Mouse (Mus musculus) right cerebral cortex, postnatal 4 days (tissue): ENCODE data around the gene B3galt1.

ENCODE experiments used
- DNase-seq: peaks from one replicate; pipeline ENCODE4 v3.0.0-alpha.2; 2022

B3galt1 gene

DNA sequence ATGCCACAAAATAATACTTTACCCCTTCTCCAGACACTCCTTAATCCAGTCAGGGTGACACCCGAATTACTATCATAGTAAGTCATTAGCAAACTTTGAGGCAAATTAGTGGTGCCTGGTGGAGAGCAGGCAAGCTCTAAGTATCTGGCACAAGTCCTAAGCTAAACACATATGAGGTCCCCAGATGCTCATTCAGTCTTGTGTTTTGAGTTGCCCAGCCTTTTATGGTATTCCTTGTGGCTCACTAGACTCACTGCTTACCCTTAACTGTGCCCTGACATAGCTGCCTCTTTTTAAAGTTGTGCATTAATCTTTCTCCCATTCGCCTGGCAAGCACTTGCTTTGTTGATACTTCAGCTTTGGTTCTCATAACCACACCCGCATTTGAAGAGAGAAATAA is 382.7 kb downstream of the B3galt1 start:
- DNase-seq: no peak

DNA sequence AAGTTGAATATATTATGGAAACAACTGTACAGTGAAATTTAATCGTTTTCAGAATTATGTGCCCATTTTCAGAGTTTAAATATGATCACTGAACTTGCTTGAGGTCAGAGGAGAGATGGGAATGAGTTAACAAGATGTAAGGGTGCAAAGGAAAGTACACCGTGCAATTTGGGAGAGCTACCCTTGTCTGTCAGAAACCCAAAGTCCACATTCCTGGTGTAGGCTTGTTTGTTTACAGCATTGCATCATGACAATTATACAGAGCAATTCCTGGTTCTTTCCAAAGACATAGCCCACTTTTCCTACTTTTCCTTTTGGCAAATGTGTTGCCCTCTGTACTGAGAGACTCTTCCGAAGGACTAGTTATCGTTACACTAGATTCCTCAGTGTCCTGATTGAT is 390.5 kb downstream of the B3galt1 start:
- no peak for DNase-seq

DNA sequence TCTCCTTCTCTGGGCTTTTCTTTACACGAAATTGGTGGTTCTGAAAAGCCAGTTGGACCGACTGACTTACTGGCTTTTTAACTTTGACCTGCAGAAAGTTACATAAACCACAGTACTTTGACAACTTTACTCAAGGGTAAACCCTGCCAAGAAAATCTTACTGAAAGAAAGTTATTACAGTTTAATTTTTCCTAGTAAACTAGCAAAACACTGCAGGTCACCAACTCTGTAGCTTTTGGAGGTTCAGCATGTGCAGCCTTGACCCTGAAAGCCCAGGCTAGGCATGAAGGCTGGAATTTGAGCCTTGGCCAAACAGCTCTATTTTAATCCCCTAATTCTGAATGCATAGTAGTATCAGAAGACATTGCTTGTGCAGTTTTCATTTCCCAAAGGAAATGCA is 391.9 kb downstream of the B3galt1 start:
- no peak for DNase-seq

DNA sequence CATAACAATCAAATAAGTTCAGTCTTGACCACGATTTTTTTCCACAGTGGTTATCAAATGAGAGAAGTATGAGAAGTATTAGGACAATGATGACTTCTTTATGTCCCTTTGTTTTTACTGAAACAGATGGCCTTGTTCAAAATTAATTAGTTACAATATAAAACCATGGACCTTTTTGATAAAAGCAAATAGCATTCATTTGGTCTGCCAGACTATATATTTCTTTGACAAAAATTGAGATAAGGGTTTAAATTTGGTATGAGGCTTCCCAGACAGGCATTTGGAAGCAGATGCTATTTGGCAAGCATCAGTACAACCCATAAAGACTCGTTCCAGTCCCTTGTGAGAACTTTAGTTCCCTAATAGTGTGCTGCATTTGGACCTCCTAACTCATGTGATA is 395.0 kb downstream of the B3galt1 start:
- no peak for DNase-seq

DNA sequence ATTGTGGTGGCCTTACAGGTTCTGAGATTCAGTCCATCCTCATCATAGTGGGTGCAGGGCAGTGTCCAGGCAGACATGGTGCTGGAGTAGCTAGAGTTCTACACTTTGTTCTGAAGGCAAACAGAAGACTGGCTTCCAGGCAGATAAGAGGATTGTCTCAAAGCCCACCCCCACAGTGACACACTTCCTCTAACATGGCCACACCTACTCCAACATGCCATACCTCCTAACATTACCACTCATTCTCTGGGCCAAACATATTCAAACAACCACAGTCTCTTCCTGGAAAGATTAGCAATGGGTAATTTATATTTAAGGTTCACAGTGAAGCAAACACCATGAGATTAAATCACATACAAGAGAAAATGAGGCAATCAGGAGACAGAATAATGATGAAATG is 403.1 kb downstream of the B3galt1 start:
- DNase-seq: no peak

DNA sequence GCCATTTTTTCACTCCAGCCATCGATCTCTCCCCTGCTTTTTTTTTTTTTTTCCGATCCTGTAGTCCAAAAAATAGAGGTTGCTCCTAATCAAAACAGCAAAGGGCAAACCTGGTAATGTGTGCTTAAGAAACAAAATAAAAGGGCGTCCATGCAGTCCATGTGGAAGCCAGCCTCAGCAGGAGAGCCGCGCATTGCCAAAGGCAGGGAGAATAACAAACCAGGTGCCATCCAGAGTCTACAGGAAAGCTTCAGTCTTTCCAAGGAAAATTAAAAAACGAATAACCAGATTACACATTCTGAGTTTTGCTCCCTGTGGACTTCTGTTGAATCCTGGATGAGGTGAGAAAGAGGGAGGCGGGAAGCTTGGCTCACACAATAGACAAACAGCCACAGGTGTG is 405.4 kb downstream of the B3galt1 start:
- DNase-seq: no peak

DNA sequence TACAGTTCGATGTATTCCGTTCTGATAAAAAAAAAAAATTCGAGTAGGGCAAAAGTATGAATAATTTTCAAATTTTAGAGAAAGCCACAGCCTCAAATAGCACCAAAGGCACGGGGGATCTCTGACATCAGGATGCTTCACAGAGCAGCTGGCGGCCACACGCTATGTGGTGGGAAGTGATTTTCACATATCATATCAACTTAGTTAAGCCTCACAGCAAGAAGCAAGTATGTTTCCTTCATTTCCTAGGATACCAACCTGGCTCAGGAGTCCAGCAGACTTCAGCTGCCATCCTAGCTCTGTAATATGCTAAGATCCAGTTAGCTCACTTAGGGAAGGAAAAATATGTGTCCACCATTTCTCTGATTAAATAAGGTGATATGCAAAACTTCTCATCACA is 405.9 kb downstream of the B3galt1 start:
- peak; percentile 9 for DNase-seq

DNA sequence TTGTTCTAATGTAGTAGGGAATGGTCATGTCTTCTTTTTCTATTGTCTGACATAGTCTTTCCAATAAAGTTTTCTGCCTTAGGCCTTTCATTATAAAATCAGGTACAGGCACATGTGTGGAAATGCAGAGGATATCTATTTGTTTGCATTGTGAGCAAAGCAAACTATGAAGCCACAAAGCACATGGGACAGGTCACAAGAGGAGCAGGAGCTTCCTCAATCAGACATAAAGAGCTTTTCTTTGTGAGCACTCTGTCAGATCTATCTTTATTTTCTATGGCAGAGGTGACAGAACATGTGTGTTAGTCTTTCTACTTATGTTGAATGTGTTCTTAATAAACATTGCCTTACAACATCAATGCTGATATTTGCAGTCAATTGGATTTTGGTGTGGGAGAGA is 410.1 kb downstream of the B3galt1 start:
- DNase-seq: no peak

DNA sequence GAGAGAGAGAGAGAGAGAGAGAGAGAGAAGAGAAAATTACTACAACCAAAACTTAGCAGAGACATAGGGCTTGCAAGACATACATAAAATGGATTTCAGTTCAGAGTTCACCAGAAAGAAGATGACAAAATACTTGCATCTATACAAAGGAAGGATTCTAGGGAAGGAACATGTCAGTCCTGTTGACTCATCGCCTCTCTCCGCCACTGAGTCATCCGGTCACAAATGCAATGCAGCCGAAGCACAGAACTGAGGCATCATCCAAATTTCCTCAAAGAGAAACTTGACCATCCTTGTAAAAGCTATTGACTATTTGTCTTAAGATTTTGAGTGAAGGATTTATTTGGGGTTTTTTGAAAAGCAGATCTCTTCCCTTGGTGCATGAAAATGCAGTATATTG is 410.8 kb downstream of the B3galt1 start:
- no peak for DNase-seq

DNA sequence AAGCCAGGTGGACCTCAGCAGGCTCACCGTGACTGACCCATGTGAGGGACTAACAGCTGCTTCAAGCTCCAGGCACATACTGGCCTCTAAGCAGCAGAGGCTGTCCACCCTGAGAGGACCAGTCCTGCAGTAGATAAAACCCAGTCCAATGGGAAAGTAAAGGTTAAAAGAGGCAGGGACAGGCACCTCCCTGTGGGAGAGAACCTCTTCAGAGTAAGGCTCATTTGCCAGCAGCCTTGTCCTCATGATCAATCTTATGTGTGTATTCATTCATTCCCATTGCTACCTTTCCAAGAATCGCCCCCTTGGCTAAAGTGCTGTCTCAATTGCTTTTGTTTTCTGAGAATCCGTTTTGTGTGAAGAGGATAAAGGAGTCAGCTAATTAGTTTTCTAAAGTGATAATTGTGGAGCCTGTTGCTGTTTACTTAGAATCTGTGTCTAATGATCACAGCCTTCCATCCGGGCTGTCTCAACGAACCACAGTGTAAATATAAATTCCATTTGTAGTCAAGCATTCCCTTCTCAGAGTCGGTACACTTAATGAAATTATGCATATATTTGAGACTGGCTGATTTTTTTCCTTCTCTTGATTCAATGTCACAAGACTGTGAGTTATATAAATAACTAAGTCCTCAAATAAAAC is 412.1 kb downstream of the B3galt1 start:
- no peak for DNase-seq

DNA sequence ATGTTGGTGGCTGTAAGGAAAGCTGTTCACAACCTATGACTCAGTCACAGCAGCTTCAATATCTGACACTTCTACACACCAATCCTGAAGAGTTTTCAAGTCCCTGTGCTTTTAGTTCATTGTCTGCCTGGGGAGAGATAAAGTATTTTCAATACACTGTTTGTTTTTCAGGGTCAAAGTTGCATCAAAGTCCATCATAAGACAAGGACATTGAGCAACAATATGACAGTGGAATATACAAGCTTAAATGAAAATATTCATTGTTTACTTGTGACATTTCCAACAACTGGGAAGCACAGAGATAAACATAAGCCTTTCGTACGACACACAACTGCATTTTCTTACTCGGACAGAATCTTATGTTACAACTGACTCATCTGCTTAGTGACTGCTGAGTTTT is 417.9 kb downstream of the B3galt1 start:
- DNase-seq: no peak

DNA sequence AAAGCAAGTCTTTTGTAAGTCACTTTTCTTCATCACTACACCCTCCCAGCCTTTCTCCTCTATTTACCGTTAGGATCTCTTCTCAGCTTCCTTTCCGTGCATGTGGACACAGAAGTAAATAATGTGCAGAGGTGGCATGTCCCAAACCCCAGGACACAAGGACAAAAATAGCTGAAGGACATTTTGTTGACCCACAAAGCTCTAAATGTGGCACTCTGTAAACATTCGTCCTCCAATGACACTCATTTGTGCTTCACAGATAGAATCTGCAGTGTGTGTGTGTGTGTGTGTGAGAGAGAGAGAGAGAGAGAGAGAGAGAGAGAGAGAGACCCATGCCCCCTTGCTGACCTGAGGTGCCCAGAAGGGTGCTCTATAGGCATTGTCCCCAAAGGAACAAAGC is 419.5 kb downstream of the B3galt1 start:
- DNase-seq: no peak

DNA sequence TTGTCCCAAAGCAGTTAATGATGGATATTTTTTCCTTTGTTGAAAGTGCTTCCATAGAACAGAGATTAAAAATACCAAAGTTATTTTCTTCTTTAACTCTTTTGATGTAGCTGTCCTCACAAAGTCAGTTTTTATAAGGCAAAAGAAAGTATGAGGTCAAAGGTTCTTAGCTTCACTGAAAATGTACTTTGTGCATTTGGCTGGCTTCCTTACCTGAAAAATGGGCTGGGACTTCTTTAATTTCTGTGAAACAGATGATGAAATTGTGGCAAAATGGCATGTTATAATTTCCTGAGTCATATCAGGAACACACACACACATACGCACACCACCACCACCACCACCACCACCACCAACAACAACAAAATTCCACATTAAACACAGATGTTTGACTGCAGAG is 427.8 kb downstream of the B3galt1 start:
- no peak for DNase-seq

DNA sequence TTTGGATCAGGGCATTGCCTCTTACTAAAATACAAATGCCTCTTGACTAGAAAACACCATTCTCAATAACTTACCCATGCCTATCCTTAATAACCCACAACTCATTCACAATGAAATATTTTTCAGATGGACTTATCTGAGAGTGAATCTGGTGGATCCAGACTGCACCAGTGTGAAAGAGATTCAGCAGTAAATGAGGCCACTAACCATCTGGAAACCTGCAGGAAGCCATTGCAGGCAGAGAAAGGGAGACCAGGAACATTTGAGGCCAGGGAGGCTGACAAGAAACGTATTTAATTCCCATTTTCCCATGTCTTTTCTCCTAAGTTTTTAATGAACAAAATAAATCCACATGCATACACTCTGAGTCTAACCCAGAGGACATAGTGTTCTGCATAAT is 437.4 kb downstream of the B3galt1 start:
- DNase-seq: no peak

DNA sequence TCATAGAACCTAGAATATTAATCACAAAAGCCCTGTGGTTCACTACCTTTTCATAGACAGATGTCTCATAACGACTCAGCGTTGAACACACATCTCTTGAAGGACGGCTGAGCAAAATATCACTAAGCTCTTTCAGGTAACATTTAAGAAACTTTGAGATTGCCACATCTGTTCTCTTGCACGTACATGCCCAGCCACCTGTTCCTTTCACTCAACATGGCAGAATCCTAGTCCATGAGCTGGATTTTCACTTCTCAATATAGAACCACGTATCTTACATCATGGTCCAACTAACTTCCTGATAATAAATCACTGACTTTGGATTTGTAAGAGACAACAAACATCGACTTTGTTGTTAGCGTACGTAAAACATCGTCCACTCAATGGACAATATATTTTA is 439.5 kb downstream of the B3galt1 start:
- DNase-seq: no peak

DNA sequence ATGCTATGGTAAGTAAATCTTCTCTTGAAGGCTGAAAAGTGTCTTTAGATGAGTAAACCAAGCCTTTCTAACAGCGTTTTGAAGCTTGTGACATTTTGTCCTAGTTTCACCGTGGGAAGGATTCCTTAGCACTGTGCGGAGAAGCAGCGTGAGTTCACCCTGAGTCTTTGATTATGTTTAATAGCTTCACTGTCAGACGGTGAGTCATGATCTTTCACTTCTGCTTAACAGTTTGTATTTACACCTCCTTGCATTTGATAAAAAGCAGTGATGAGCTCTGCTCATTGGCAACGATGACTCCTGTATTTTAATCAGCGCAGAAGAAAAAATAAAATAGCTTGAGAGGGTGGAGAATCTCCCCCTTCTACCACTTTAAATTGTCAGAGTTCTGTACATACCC is 440.0 kb downstream of the B3galt1 start:
- DNase-seq: no peak

DNA sequence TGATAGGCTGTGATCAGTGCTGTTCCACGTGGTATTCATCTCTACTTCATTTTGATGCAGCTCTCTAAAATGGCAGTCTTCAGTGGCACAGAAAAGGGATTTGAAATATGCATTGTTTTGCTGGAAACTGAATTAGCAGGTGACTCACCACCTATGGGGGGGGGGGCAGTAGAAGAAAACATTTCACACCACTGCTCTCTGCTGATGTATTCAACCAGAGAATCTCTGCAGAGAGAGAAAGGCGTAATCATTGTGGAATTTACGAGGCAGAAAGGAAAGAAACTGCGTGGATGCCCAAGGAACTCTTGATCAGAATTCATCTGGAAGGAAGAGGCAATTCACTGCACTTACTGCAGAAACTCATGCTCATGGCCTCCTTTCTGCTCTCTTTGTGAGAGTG is 445.7 kb downstream of the B3galt1 start:
- DNase-seq: no peak

DNA sequence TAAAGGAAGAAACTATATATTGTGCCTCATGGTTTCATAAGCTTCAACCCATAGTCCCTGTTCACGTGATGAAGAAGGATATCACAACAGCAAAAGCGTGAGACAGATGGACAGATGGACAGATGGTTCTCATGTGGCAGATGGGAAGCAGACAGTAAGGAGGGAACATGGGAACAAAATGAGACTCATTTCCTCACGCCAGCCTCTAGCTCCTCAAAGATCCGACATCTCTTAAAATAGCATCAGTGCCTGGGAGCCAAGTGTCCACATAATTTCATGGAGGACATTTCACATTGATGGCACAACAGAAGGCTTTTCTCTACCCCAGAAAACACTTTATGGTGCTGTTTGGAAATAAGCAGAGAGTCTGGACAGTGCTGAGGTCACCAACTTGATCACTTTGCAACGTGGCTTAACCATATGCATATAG is 454.6 kb downstream of the B3galt1 start:
- peak; percentile 6 for DNase-seq

DNA sequence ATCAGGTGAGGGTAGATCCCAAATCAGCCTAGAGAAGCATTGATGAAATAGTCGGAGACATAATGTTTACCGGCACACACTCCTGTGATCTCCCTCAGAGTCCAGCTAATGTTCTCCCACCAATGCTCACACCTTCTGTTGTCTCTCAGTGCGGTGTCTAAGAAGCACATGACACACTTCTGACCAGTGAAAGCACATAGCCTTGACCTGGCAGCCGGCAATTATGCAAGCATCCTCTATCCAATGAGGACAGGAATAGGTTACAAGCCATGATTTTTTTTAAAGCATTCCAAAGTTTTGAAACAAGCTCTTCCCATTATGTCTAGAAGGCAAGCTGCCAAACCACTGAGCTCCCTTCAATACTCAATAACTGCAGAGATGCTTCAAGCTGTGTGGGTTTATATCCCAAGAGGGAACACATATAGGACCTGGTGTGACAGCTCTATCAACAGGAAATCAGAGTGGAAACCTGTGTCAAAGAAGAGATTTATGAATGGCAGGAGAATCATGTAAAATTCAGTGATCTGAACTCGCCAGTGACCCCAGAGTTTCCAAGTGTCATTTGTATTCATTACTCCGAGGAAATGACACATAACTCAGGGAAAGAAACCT is 456.0 kb downstream of the B3galt1 start:
- DNase-seq: no peak

DNA sequence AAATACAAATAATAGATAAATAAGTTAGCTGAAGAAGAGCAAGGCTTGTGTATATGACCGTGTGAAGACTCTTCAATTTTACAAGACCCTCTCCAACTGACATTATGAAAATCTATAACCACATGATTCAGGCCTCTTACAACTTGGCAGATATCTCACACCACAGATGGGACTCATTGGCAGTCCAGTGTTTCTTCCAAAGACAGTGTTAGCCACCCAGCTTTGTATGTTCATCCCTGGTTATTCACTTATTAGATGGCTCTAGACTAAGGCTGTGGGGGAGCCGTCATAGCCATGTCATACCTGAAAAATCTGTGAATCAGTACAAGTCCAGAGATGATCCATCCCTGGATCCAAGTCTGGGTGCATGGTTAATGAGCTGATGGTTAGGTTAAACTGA is 463.1 kb downstream of the B3galt1 start:
- no peak for DNase-seq

DNA sequence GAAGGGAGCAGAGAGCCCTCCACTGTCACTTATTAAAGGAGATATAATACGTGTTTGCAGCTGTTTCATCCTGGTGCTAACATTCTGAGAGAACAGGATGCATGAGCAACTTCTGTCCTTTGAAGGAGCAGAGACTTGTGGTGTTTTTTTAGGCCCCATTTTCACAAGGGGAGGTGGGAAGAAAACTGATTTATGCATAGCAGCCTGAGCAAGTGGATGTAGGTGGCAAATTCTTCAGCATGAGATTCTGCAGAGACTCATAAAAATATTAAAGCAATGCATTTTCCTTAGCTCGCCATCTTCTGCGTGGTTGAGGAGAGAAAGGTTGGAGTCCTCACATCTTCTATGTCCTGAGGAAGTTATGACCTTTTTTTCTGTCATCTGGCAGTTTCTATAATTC is 469.0 kb downstream of the B3galt1 start:
- no peak for DNase-seq

DNA sequence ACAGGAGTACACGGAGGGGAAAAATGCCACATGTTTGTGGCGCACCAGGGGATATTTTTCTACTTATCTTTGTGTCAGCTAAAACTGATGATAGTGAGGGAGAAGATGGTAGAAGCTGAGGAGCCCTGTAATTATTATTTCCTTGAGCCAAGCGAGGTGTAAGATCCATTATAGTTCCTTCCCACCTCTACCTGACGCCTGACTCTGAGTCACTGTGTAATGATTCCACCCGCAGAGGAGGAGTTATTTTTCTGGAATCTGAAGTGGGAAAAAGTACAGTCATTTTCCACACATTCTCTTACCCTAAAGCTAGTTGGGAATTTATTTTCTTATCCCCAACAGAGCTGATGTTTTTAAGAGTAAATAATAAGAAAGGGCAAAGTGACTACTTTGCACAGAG is 475.1 kb downstream of the B3galt1 start:
- DNase-seq: no peak

DNA sequence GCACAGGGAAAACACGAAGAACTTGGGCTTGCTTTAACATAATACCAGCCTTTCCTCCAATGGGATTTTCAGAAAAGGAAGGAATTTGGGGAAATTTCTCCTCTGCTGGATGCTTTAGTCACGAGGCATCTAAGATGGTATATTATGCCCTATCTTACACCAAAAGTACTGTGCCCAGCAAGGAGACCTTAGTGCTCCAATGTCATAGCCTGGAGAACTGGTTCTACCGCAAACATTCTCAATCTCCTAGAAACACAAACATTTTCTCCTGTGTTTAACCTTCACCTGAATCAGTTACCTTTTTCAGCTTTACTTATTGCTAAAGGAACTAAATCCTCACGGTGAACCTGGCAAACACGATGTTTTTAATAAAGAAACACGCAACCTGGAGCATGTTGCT is 486.8 kb downstream of the B3galt1 start:
- DNase-seq: no peak

DNA sequence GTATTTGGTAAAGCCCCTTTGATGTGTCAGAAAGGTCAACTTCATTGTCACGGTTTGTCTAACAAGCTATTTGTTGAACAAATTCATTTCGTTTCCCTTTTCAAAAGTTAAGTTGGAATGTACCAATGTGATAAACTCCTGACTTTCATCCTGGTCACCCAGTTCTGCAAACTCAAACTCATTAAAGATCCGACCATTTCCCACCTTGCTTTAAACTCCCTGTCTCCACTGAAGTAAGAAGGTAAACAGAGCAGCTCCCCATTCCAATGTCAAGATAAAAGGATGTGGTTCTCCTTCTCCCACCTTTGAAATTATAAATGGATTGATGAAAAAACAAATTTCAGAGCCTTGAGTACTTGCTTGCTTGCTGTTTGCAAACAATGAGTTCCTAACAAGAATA is 487.6 kb downstream of the B3galt1 start:
- no peak for DNase-seq

DNA sequence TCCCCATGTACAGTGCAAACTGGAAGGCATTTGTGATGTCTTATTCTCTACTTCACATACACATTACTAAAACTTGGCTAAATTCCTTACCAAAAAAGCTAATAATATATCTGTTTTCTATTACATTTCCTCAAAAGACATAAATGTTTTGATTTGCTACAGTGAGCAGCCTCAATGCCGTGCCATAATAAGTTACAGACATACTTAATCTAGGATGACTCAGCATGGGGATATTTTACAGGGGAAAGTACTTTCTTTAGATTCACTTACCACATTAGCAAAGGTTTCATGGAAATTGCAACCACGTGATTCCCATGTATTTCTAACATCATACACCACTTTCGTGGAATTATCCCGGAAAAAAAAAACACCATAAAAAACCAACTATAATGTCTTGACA is 495.7 kb downstream of the B3galt1 start:
- DNase-seq: no peak
